ENCODE assay signal across 27 mouse cellular contexts in genomic region chr4:114791650-114792049, GRCm38 (mm10). TPM values are rescaled to one million over a fixed set of nuclear protein-coding genes. Genes with fewer than 3 reads are reported as not detected.
DNase-seq lines count a peak whose midpoint lies in the region; ATAC-seq and TF ChIP-seq lines count a peak whose summit lies in the region.
"Had no signal": no experiment of that assay in that cellular context is flagged by ENCODE, and none has a peak within 500 bp of the region (broad histone marks: within the 10 kb centered on the region; RNA-seq: fewer than 3 reads in every experiment).

No protein-coding gene starts in this region.

- peak; percentile 13 for DNase-seq in embryo, embryonic 10 days (ENCODE audit: low spot score)
- DNase-seq in embryo, embryonic 9.5 days (ENCODE audit: extremely low spot score), result no peak
- DNase-seq in kidney, postnatal 0 days (ENCODE audit: low spot score), result no peak
- no peak for DNase-seq in kidney, postnatal 10 days
- DNase-seq in lung, adult 18-20 months, result no peak
- DNase-seq: adrenal gland, adult 8-10 months; adrenal gland, postnatal 36 days; B cell, adult 2 months; cerebellum, adult 2 months; cerebellum, postnatal 10 days; embryo, embryonic 11 days; forebrain, postnatal 0 days; gastrocnemius, postnatal 14 days; heart, adult 2 months; heart, postnatal 14 days had no signal

- no peak for TF ChIP-seq CTCF in kidney, postnatal 0 days (IDR thresholded peaks at IDR 0.05; ENCODE audit: low read depth)

- no peaks in the 10 kb centered on the region for H3K27me3 ChIP-seq in kidney, postnatal 0 days (ENCODE audit: insufficient read depth, low read length)
- no peaks in the 10 kb centered on the region for H3K27me3 ChIP-seq in lung, embryonic 16.5 days (ENCODE audit: control insufficient read depth, insufficient read depth, low read depth, low read length)
- H3K27me3 ChIP-seq: heart, embryonic 15.5 days had no signal

- H3K36me3 ChIP-seq in kidney, postnatal 0 days (ENCODE audit: insufficient read depth, low read length), result no peaks in the 10 kb centered on the region
- H3K36me3 ChIP-seq in lung, embryonic 16.5 days (ENCODE audit: control insufficient read depth, insufficient read depth, low read length), result no peaks in the 10 kb centered on the region
- H3K36me3 ChIP-seq: G1E; heart, embryonic 15.5 days; hindbrain, embryonic 13.5 days had no signal

- no peaks in the 10 kb centered on the region for H3K9me3 ChIP-seq in kidney, postnatal 0 days (replicated peaks; ENCODE audit: low read length)
- no peaks in the 10 kb centered on the region for H3K9me3 ChIP-seq in lung, embryonic 16.5 days (ENCODE audit: control insufficient read depth, low read length)
- H3K9me3 ChIP-seq: forebrain, embryonic 13.5 days; heart, embryonic 15.5 days; hindbrain, embryonic 13.5 days had no signal

- peak; percentile 57 for ATAC-seq in kidney, postnatal 0 days (replicated peaks; ENCODE audit: low FRiP score, low read depth)
- ATAC-seq in lung, embryonic 16.5 days (ENCODE audit: low read depth), result 0 out of 2 replicates have a peak, but pooled peaks have one; percentile 22
- no peak for ATAC-seq in megakaryocyte, adult 5-6 weeks (ENCODE audit: poor library complexity, severe bottlenecking)
- ATAC-seq: CD4-positive, CD25-positive, alpha-beta regulatory T cell, adult 4 months; forebrain, embryonic 13.5 days; forebrain, postnatal 0 days had no signal

- H3K4me1 ChIP-seq in kidney, postnatal 0 days (replicated peaks; ENCODE audit: insufficient read depth, low read length), result no peaks in the 10 kb centered on the region
- no peaks in the 10 kb centered on the region; the same call in 1 of the 2 replicates for H3K4me1 ChIP-seq in lung, embryonic 16.5 days (replicated peaks; ENCODE audit: control insufficient read depth, insufficient read depth, low read length)
- H3K4me1 ChIP-seq: forebrain, embryonic 13.5 days; heart, embryonic 15.5 days had no signal

- H3K4me2 ChIP-seq in kidney, postnatal 0 days (ENCODE audit: low read length), result no peak overlapping the region
- H3K4me2 ChIP-seq in lung, embryonic 16.5 days (ENCODE audit: low read depth, low read length), result no peak overlapping the region
- H3K4me2 ChIP-seq: forebrain, embryonic 13.5 days; heart, embryonic 11.5 days; heart, embryonic 15.5 days; hindbrain, embryonic 13.5 days had no signal

- H3K27ac ChIP-seq in kidney, postnatal 0 days, result no peak overlapping the region
- H3K27ac ChIP-seq in lung, embryonic 16.5 days (ENCODE audit: low read length), result no peak overlapping the region
- H3K27ac ChIP-seq: forebrain, embryonic 13.5 days; heart, adult 2 months; heart, embryonic 15.5 days; hindbrain, embryonic 13.5 days had no signal

- H3K9ac ChIP-seq in kidney, postnatal 0 days (ENCODE audit: low read depth, low read length), result no peak overlapping the region
- no peak overlapping the region for H3K9ac ChIP-seq in lung, embryonic 16.5 days (ENCODE audit: low read length)
- H3K9ac ChIP-seq: forebrain, embryonic 13.5 days; forebrain, postnatal 0 days; heart, embryonic 15.5 days; hindbrain, embryonic 13.5 days had no signal

- H3K4me3 ChIP-seq in kidney, postnatal 0 days (replicated peaks; ENCODE audit: low read depth, low read length), result no peak overlapping the region
- H3K4me3 ChIP-seq in lung, embryonic 16.5 days (ENCODE audit: low read length), result no peak overlapping the region
- H3K4me3 ChIP-seq: forebrain, embryonic 13.5 days; heart, adult 2 months; heart, embryonic 15.5 days; hindbrain, embryonic 13.5 days had no signal

- WGBS in kidney, postnatal 0 days, result 37% methylated on average over 9 of the region's 9 CpGs
- WGBS in lung, embryonic 16.5 days, result 34% methylated on average over 9 of the region's 9 CpGs

RNA-seq across cellular contexts. Expression of gene Gm12830, which starts 29.9 kb away (rescaled TPM):
- polyA plus RNA-seq in kidney, postnatal 0 days (2015; fragmentation: Nextera tagmentation; extraction: Ambion mirVana), result 0.07 TPM in 1 of 2 replicates, not detected in the other
- not detected in 2 replicates for polyA plus RNA-seq in lung, embryonic 16.5 days (2015; fragmentation: Nextera tagmentation; extraction: Ambion mirVana)
- not detected in 2 replicates for total RNA-seq in megakaryocyte, adult 5-6 weeks (2015)
- not detected in 2 replicates for total RNA-seq in megakaryocyte, adult 5-6 weeks (2017)
- total RNA-seq: adrenal gland, adult 8-10 months; adrenal gland, postnatal 36 days; forebrain, postnatal 0 days; gastrocnemius, adult 18-20 months; gastrocnemius, postnatal 14 days; heart, adult 2 months; heart, postnatal 14 days; hematopoietic stem cell, adult 5-6 weeks had no signal
- polyA plus RNA-seq: CD4-positive, CD25-positive, alpha-beta regulatory T cell, adult 4 months; cerebellum, adult 2 months; embryonic facial prominence, embryonic 14.5 days; forebrain, embryonic 13.5 days; forebrain, postnatal 0 days; G1E; gonadal fat pad, adult 2 months; heart, adult 2 months; heart, embryonic 11.5 days; heart, embryonic 15.5 days; hindbrain, embryonic 13.5 days had no signal
